Mouse (Mus musculus): ENCODE results near the gene Fcho1.

Fcho1 gene

DNA sequence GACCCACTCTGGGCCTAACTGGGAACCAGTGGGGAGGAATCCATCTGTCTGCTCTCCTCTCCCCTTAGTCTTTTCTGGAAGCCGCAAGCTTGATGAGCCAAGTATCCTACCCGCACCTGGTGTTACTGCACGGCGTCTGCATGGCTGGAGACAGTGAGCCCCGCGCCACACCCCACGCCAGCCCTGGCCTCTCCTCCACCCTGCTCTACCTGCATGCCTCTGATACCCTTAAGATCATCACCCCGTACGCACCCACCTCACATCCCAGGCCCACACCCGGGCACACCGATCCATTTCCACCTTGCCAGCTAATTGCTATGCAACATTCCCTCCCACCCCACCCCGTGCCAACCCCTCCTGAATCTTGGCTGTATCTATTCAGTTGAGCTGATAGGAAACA is 42.7 kb downstream of the Fcho1 start:
- DNase-seq (ENCODE audit: low spot score in 2 of 2) = no peak

DNA sequence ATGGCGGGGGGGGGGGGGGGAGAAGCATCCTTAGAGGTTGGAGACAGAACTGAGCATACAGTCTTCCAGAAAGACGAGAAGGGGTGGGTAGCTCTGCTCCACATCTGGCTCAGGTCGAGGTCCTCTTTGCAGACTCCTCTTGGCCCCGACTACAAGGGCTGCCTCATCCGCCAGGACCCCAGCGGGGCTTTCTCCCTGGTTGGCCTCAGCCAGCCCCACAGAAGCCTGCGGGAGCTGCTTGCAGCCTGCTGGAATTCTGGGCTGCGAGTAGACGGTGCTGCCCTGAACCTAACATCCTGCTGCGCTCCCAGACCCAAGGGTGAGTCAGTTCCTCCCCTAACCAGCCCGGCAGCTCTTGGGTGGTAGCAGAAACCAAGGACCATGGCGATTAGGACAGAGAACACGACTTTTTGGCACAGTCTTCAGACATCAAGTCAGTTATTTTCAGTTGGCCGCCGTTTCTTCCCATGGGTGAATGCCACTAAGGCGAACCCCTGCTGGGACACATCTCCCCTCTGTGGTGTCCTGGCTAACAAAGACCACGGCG is 44.1 kb downstream of the Fcho1 start:
- no peak for DNase-seq (ENCODE audit: low spot score in 2 of 2)

DNA sequence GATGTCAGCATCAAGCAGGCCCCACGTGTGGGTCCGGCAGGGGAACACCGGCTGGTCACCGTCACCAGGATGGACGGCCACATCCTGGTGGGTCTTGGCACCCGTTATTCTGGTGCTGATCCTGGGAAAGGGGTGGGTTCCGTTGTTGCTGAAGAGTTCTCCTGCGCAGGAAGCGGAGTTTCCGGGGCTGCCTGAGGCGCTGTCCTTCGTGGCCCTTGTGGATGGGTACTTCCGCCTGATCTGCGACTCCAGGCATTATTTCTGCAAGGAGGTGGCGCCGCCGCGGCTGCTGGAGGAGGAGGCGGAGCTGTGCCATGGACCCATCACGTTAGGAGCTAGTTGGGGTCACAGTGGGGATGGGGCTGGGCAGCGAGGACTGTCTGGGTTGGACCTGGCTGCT is 45.0 kb downstream of the Fcho1 start:
- DNase-seq (ENCODE audit: low spot score in 2 of 2) = no peak

DNA sequence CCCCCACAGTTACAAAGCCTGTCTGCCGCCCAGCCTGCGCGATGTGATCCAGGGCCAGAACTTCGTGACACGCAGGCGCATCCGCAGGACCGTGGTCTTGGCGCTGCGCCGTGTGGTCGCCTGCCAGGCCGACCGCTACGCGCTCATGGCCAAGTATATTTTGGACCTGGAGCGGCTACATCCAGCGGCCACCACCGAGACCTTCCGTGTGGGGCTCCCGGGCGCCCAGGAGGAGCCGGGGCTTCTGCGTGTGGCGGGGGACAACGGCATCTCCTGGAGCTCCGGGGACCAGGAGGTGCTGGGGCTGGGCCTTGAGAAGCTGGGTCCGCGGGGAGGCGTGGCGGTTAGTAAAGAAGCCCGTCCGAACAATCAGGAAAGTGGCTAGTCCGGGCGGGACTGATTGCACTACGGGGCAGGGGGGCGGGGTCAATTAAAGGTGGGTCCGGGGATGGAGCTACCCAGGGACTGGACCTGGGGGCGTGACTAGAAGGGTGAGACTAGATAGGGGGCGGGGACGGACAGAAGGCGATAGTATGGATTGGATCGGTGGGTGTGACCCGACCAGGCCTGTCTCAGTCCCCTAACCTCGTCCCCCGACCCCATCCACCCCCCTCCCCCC is 45.9 kb downstream of the Fcho1 start:
- DNase-seq (ENCODE audit: low spot score in 2 of 2) = no peak

DNA sequence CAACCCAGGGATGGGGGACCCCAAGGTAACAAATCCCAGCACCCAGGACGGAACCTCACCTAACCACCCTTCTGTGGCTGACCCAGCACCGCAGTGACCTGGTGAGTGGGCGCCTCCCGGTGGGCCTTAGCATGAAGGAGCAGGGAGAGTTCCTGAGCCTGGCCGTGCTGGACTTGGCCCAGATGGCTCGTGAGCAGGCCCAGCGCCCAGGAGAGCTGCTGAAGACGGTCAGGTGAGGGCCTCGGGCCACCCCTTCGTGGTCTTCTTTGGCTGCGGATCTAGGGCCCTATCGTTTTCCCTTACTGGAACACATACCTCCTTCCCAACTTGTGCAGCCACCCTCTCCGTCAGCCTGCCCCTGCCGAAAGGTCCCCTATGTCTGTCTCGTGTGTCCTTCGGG is 46.4 kb downstream of the Fcho1 start:
- no peak for DNase-seq (ENCODE audit: low spot score in 2 of 2)

DNA sequence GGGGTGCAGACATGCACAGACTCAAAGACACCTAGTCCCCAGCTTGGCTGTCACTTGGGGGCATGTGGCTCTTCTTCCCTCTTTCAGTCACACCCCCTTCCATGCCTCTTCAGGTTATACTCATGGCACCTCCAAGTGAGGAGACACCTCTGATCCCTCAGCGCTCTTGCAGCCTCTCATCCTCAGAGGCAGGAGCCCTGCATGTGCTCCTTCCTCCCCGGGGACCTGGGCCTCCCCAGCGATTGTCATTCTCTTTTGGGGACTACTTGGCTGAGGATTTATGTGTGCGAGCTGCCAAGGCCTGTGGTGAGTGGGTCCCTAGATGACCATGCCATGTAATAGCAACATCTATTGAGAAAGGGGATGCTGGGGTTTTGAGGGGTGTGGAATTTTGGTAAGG is 47.3 kb downstream of the Fcho1 start:
- no peak for DNase-seq (ENCODE audit: low spot score in 2 of 2)

DNA sequence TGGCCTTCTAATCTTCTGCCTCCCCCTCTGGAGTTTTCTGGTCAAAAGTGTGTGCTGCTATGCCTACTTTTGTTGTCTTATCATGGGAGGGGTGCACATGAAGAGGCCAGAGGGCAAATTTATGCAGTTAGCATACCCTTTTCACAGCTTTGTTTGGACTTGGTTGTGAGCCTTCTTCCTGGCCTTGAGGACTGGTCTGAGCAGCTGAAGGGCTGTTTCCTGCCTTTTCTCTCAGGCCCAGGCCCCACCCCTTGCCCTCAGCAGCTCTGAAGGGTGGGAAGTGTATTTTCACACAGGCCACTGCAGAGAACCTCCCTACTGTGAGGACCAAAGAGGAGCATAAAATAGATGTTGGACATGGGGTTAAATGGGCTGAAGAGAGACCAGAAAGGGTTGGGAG is 48.0 kb downstream of the Fcho1 start:
- no peak for DNase-seq (ENCODE audit: low spot score in 2 of 2)

DNA sequence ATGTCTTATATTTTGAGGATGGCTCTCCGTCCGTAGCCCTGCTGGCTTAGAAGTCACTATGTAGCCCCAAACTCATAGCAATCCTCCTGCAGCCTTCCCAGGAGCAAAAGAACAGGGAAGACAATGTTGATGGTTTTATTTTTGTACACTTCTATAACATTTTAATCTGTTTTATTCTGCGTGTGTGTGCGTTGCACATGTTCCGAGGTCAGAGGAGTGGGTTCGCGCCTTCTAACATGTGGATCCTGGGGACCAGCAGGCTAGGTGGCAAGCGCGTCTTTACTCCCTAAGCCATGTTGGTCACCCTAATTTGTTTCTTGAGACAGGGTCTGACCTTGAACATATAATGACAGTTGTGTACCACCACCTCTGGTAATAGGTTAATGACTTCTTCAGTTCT is 48.7 kb downstream of the Fcho1 start:
- no peak for DNase-seq (ENCODE audit: low spot score in 2 of 2)

DNA sequence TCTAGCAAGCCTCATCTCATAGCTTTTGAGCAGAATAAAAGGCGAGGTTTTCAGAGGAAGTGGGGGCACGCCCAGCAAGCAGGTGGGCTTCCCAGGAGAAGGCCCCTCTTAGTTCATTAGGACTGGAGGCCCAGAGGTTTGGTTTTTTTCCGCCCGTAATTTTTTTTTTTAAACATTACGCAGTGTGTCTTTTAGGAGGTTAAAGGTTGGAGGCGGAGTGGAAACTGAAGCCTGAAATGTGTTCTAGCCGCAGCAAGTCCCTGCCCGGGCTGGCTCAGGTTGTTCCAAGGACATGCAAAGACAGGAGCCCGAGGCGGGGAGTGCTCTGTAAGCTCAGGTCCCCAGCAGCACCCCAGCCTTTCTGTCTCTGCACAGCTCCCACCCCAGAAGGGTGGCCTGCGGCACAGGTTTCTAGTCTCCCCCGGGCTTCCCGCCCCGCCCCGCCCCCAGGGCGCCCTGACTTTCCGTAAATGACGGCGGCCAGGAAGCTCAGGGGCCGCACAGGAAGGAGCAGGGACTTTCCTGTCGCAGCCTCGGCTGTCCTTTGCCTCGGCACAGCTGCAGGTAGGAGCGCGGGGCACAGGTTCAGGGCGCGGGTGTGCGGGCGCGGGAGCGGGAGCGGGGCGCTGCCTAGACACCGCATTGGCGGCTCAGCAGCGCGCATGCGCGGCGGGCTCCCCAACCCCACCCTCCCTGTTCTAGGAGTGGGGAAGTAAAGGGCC is 49.3 kb downstream of the Fcho1 start, which contains the start of gene Jak3:
Gene Jak3, plus strand, starts transcription at position 277 of the 722 bp plus-strand sequence.
- no peak for DNase-seq (ENCODE audit: low spot score in 2 of 2)

DNA sequence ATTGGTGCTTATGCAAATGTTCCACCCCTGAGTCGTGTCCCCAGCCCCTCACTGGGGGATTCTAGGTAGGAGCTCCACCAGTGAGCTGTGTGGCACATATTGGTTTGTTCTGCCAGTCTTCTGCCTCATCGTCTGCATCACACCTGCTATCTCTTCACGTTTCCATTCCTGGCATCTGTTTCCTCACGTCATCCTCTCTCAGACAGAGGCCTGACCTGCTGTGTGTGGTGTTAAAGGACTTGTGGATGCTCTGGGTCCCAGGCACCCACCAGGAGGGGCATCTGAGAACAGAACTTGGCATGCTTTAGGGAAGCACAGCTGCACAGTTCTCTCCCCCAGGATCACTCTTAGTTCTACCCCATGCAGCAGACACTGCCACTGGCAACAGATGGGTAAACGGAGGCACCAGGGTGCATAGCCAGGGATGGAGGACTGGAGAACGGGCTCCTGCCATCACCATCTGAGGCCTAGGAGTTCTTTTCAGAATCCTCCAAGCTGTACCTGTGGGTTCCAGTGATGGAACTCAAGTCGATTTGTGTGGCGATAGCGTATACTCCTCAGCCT is 50.0 kb downstream of the Fcho1 start:
- no peak for DNase-seq (ENCODE audit: low spot score in 2 of 2)

DNA sequence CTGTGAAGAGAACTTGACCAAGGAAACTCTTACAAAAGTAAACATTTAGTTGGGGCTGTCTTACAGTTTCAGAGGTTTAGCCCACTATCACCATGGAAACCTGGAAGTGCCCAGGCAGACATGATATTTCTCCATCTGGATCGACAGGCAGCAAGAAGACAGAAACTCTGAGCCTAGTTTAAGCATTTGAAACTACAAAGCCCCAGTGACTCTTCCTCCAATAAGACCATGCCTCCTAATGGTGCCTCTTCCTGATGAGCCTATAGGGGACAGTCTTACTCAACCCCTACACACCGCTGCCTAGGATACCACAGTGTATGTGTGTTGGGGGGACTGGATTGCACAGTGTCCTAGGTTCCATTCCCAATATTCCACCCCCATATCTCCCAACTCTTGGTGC is 51.4 kb downstream of the Fcho1 start:
- DNase-seq (ENCODE audit: low spot score in 2 of 2) = no peak

DNA sequence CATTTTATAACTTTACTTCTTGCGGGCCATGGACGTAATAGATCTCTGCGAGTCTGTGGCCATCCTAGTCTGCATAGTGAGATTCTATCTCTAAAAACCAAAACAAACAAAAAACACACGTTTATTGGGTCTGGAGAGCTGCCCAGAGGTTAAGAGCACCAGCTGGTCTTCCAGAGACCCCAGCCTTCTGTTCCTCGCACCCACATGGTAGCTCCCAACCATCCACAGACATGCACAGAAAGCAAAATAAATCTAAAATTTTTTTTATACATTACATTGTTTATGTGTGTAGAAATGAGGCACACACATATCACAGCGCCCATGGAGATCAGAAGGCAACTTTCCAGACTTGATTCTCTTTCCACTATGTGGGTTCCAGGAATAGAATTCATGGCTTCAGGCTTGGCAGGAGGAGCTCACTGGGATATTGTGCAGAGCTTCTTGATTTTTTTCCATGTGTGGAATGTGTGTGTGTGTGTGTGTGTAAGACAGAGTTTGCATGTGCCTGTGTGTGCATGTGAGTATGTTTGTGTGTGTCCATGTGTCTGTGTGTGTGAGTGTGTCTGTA is 53.3 kb downstream of the Fcho1 start:
- DNase-seq (ENCODE audit: low spot score in 2 of 2) = no peak

DNA sequence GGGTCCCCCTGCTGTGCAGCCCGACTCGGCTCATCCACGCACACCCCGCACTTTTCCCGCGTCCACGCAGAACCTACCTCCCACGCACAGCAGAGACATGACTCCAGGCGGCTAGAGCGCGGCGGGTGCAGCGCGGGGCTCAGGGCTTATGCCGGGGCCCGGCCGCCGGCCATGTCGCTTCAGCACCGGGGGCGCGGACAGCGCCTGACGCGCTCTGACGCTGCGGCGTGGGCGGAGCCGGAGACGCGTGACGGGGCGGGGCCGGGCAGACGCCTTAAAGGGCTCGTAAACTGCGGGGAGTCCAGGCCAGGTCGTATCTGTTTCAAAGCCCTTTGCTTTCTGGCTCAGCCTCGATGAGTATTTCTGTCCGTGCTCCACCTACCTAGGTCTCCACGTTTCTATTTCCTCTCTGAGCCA is 54.0 kb downstream of the Fcho1 start, which contains the start of gene Unc13a:
Gene Unc13a, minus strand, starts transcription at position 209 of the 417 bp plus-strand sequence.
- DNase-seq (ENCODE audit: low spot score in 2 of 2) = peak; percentile 86 to 89

DNA sequence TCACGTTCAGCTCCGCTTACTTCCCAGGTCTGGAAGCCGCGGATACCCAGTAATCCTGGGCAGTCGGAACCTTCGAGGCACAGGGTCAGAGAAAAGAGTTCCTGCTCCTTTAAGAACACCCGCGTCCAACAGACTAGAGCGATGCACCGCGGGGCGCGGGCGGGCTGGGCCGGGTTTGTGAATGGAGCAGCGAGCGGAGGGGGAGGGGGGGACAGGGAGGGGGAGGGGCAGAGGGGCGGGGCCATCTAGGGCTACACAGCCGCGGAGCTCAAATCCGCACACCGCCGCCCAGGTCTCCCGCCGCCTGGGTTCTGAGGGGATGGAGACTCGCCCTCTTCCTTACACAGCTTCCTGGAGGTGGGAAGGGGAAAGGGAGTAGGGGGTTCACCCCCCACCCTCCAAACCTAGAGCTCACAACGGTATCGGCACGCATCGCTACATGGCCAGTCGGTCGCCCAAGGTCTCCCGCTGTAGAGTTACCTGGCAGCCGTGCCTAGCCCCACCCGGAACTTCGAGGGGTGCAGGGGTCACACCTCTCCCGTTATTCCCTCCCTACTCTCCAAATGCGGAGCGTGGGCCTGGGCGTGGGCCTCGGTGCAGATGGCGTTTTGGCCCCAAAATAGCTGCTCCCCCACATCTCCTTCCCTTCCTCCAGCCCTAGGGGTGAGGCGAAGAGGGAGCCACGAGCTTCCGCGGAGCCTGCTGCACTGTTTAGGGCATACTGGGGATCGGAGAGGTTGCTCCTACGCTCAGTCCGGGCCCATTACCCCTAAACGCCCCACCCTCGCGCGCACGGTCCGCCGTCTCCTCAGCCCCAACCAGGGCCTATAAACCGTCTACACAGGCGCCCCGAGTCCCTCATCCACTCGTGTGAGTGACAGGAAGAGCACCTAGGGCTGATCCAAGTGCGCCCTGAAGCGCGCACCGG is 54.6 kb downstream of the Fcho1 start:
- peak; percentile 67 to 70 for DNase-seq (ENCODE audit: low spot score in 2 of 2)

DNA sequence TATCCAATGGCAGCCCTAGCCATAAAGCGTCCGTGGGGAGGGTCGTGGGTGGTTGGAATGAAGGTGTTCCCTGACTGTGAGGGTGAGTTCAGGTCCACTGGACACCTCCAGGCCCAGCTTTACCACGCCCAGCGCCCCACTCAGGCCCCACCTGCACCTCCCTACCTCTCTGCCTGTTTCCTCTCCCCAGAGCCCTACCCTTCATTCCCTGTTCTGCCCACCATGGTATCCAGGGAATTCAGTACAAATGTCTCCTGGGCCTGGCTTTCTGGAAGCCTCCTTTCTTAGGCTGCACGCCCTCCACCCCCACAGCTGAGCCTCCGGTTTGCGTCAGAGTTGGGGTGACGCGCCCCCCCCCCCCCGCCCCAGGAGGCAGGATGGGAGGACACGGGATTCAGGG is 55.3 kb downstream of the Fcho1 start:
- DNase-seq (ENCODE audit: low spot score in 2 of 2) = no peak

DNA sequence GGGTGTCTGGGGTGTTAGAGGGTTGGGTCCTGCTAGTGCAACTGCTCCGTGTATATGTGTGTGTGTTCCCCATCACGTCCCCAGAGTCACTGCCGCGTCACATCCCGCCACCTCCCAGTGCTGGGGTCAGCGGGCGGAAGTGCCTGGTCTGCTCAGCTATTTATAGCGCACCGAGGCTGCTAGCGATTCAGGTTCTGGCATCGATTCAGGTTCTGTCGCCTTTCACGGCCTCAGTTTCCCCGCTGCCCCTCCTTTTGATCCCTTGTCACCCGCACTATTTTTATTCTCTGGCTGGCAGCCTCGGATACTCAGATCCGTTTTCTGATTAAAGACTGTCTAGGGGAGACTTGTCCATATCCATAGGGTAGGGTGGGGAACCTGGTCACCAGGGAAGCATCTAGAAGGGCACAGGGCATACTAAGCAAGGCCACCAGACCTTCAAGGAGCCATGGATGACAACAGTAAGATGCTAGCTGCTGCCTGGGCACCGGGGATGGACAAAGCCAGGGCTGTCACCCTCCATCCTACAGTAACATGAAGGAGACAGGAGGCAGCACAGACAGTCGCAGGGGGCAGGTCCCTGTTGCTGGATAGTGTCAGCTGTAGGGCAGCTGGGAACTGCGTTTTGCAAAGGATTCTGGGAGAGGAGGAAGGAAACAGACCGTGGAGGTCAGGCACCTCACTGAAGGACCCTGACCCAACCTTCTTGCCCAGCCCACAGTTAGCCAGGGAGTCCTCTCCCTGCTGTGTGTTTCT is 57.1 kb downstream of the Fcho1 start:
- no peak for DNase-seq (ENCODE audit: low spot score in 2 of 2)

DNA sequence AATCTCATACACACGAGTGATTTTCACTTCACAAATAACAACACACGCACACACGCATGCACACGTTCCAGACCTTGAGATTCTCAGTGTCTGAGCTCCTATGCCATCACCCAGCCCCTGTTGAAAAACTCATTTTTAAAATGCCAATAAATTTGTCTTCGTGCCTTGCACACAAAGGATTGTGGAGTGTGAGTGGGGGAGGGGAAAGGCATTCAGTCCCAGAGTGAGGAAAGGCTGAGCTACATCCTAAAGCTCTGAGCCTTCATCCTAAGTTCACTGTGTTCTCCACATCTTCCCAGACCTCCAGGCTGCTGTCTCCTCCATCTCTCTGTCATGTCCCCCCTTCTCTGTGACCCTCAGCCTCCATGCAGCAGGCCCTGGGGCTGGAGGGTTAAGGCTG is 58.3 kb downstream of the Fcho1 start:
- no peak for DNase-seq (ENCODE audit: low spot score in 2 of 2)

DNA sequence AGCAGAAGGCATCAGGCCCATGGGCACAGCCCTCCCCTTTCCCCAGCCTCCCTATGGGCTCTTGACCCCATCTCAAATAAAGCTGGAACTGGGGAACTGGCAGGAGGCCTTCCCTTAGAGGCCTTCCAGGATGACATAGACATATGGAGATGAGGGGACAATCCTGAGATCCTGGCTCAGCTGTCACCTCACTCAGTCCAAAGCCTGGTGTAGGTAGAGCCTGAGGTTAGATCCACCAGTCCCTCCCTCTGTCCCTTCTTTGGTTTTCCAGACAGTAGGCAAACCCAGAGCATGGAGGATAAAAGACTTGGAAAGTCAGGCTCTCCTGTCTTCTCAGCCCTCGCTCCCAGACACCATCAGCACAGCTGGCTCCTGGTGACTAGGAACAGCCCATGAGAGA is 58.7 kb downstream of the Fcho1 start:
- DNase-seq (ENCODE audit: low spot score in 2 of 2) = no peak

DNA sequence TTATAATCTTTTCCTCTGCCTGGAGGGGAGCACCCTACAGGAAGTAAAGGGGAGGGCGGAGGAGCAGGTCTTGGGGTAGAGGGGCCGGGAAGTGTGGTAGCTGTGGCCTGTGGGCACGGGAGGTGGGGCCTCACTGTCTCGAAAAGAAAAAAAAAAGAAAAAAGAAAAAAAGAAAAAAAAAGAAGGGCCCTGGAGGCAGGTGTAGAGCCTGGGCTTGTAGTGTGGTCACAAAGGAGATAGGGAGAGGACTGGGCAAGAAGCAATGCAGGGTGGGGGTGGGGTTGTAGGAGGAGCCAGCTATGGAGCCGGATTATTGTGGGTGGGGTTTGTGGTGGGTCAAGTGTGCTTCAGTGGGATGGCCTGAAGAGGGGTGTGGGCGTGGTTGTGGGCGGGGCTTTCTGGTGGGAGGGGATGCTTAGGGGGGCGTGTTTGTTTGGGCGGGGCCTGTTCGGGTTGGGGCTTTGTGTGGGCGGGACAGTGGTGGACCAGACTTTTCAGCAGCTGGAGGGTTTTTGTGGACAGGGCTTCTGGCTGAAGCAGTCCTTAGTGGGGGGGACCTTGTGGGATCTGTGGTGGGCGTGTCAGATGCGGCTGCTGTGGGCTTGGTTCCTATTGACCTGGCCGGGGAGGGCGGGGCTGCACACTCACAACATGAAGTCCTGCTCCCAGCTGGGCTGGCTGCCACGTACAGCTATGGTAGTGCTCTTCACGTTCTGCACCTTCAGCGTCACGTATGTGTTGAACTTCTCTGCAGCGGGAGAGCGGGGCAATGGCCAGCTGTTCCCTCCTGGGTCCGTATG is 60.0 kb downstream of the Fcho1 start:
- DNase-seq (ENCODE audit: low spot score in 2 of 2) = no peak

Data from right cerebral cortex, postnatal 36 days (tissue).